Mouse (Mus musculus) forebrain, embryonic 16.5 days (tissue): ENCODE results near the gene Nif3l1. TPM values are rescaled to one million over a fixed set of nuclear protein-coding genes. Genes with fewer than 3 reads are reported as not detected.

ENCODE experiments used
- ATAC-seq: fragments of 200-750 bp; cut with Nextera tagmentation; 2 replicates; pipeline ENCODE4 v1.8.0; 2017; ENCODE audit warnings: mild to moderate bottlenecking, moderate library complexity
- H3K27ac ChIP-seq: fragments of 300-500 bp; sonication (generic); 2 replicates; pipeline ENCODE4 v1.5.1; 2014; ENCODE audit warnings: low read length, control low read depth
- H3K27me3 ChIP-seq: fragments of 300-500 bp; sonication (generic); replicated peaks from 2 replicates; pipeline ENCODE4 v1.6.1; 2014; ENCODE audit warnings: low read length; ENCODE audit not compliant: control insufficient read depth, insufficient read depth
- H3K36me3 ChIP-seq: fragments of 300-500 bp; sonication (generic); 2 replicates; pipeline ENCODE4 v1.6.1; 2014; ENCODE audit not compliant: control insufficient read depth, insufficient read depth
- H3K4me1 ChIP-seq: fragments of 300-500 bp; sonication (generic); replicated peaks from 2 replicates; pipeline ENCODE4 v1.6.1; 2014; ENCODE audit warnings: low read length; ENCODE audit not compliant: control insufficient read depth, insufficient read depth
- H3K4me2 ChIP-seq: fragments of 300-500 bp; sonication (generic); 2 replicates; pipeline ENCODE4 v1.6.1; 2014; ENCODE audit warnings: mild to moderate bottlenecking, low read length, control low read depth
- H3K4me3 ChIP-seq: fragments of 300-500 bp; sonication (generic); replicated peaks from 2 replicates; pipeline ENCODE4 v1.5.1; 2014; ENCODE audit warnings: mild to moderate bottlenecking, low read length, control low read depth
- H3K9ac ChIP-seq: fragments of 300-500 bp; sonication (generic); replicated peaks from 2 replicates; pipeline ENCODE4 v1.6.1; 2014; ENCODE audit warnings: low read depth, low read length, control low read depth
- H3K9me3 ChIP-seq: fragments of 300-500 bp; sonication (generic); 2 replicates; pipeline ENCODE4 v1.6.1; 2016; ENCODE audit warnings: low read length; ENCODE audit not compliant: control insufficient read depth
- WGBS: fragments of 180-500 bp; shearing (Covaris S2); extraction: QIAGEN DNeasy Blood & Tissue Kit; methylation state at CpG from one replicate; pipeline ENCODE4 v1.1.7; 2014; 5-methylcytosine and 5-hydroxymethylcytosine counted together
- polyA plus RNA-seq: library from polyadenylated mRNA; unstranded; fragments of >200 nt; fragmentation: Nextera tagmentation; extraction: Ambion mirVana; gene quantifications from 2 replicates; pipeline ENCODE4 v1.2.1, GENCODE M21; 2015

Nif3l1 gene
- polyA plus RNA-seq, 1 experiment from 2014 or later = 68.1 TPM

- Histone ChIP-seq H3K4me3 (no peak overlapping the region), H3K27me3 (no peaks in the 10 kb centered on the region), H3K9ac (no peak overlapping the region), H3K9me3 (no peaks in the 10 kb centered on the region), H3K27ac (no peak overlapping the region), H3K36me3 (peaks cover 47% of the 10 kb centered on the region), H3K4me1 (no peaks in the 10 kb centered on the region), H3K4me2 (no peak overlapping the region)
- peak; percentile 41; the same call in 1 of the 2 replicates for ATAC-seq
- WGBS = 82% methylated on average over 3 of the region's 3 CpGs
Observed at GRCm38 (mm10) chr1:58410198-58410588, 34.8 kb upstream of the Nif3l1 start.

GRCm38 (mm10) chr1:58410776-58411175 lies 34.2 kb upstream of the Nif3l1 start:
- WGBS = 93% methylated on average over 7 of the region's 7 CpGs
- H3K27me3 ChIP-seq = no peaks in the 10 kb centered on the region
- no peak overlapping the region for H3K9ac ChIP-seq
- peaks cover 49% of the 10 kb centered on the region for H3K36me3 ChIP-seq
- no peaks in the 10 kb centered on the region for H3K9me3 ChIP-seq
- H3K4me2 ChIP-seq = no peak overlapping the region
- ATAC-seq = no peak
- H3K4me3 ChIP-seq = no peak overlapping the region
- H3K4me1 ChIP-seq = no peaks in the 10 kb centered on the region
- H3K27ac ChIP-seq = no peak overlapping the region

- Histone ChIP-seq H3K9me3 (no peaks in the 10 kb centered on the region), H3K27me3 (no peaks in the 10 kb centered on the region), H3K36me3 (peaks cover 65% of the 10 kb centered on the region), H3K27ac (no peak overlapping the region), H3K4me1 (no peaks in the 10 kb centered on the region; the same call in 1 of the 2 replicates), H3K9ac (no peak overlapping the region), H3K4me3 (no peak overlapping the region), H3K4me2 (no peak overlapping the region)
- no peak for ATAC-seq
- 48% methylated on average over 1 of the region's 1 CpGs for WGBS
Observed at GRCm38 (mm10) chr1:58415442-58415841, 29.5 kb upstream of the Nif3l1 start.

- WGBS = 88% methylated on average over 2 of the region's 2 CpGs
- Histone ChIP-seq H3K27ac (no peak overlapping the region), H3K27me3 (no peaks in the 10 kb centered on the region), H3K9ac (no peak overlapping the region), H3K4me3 (no peak overlapping the region), H3K9me3 (no peaks in the 10 kb centered on the region), H3K4me2 (no peak overlapping the region), H3K4me1 (peaks cover 2% of the 10 kb centered on the region), H3K36me3 (peaks cover 63% of the 10 kb centered on the region)
- ATAC-seq = no peak
Observed at GRCm38 (mm10) chr1:58416048-58416447, 28.9 kb upstream of the Nif3l1 start.

- 90% methylated on average over 10 of the region's 10 CpGs for WGBS
- Histone ChIP-seq H3K9ac (no peak overlapping the region), H3K36me3 (peaks cover 31% of the 10 kb centered on the region), H3K4me2 (no peak overlapping the region), H3K4me1 (peaks cover 21% of the 10 kb centered on the region), H3K9me3 (no peaks in the 10 kb centered on the region), H3K27ac (no peak overlapping the region), H3K27me3 (no peaks in the 10 kb centered on the region), H3K4me3 (no peak overlapping the region)
- no peak for ATAC-seq
Observed at GRCm38 (mm10) chr1:58420032-58420431, 24.9 kb upstream of the Nif3l1 start.

- Histone ChIP-seq H3K27ac (no peak overlapping the region), H3K4me3 (no peak overlapping the region), H3K9me3 (no peaks in the 10 kb centered on the region), H3K9ac (no peak overlapping the region), H3K36me3 (peaks cover 28% of the 10 kb centered on the region), H3K4me1 (peaks cover 21% of the 10 kb centered on the region), H3K27me3 (no peaks in the 10 kb centered on the region), H3K4me2 (peak overlapping the region; percentile 13; the same call in 1 of the 2 replicates)
- no peak for ATAC-seq
- 67% methylated on average over 7 of the region's 7 CpGs for WGBS
Observed at GRCm38 (mm10) chr1:58420961-58421360, 24.0 kb upstream of the Nif3l1 start.

GRCm38 (mm10) chr1:58422879-58423278 lies 22.1 kb upstream of the Nif3l1 start:
- peaks cover 21% of the 10 kb centered on the region for H3K36me3 ChIP-seq
- H3K9me3 ChIP-seq = no peaks in the 10 kb centered on the region
- ATAC-seq = peak; percentile 60
- no peaks in the 10 kb centered on the region for H3K27me3 ChIP-seq
- peak overlapping the region; percentile 99 for H3K27ac ChIP-seq
- peak overlapping the region; percentile 75 for H3K4me2 ChIP-seq
- WGBS = 8% methylated on average over 13 of the region's 13 CpGs
- H3K4me1 ChIP-seq = peaks cover 21% of the 10 kb centered on the region
- peak overlapping the region; percentile 100 for H3K9ac ChIP-seq
- peak overlapping the region; percentile 100 for H3K4me3 ChIP-seq

- peak within 1 kb of the TSS; percentile 99 for H3K27ac ChIP-seq
- H3K9ac ChIP-seq = peak within 1 kb of the TSS; percentile 100
- peaks cover 21% of the 10 kb centered on the region for H3K4me1 ChIP-seq
- peaks cover 15% of the 10 kb centered on the region for H3K36me3 ChIP-seq
- peak; percentile 91 for ATAC-seq
- H3K4me3 ChIP-seq = peak within 1 kb of the TSS; percentile 100
- under 1% methylated on average over 79 of the region's 79 CpGs for WGBS
- H3K4me2 ChIP-seq = peak within 1 kb of the TSS; percentile 75
- H3K27me3 ChIP-seq = no peaks in the 10 kb centered on the region
- no peaks in the 10 kb centered on the region for H3K9me3 ChIP-seq
Observed at GRCm38 (mm10) chr1:58423371-58424248, 21.3 kb upstream of the Nif3l1 start, which contains the start of gene Clk1. Clk1 (minus strand) TSS chr1:58424066.

GRCm38 (mm10) chr1:58424551-58424950 lies 20.4 kb upstream of the Nif3l1 start:
- H3K36me3 ChIP-seq = peaks cover 9% of the 10 kb centered on the region
- no peak overlapping the region for H3K4me2 ChIP-seq
- WGBS = 88% methylated on average over 3 of the region's 3 CpGs
- H3K4me1 ChIP-seq = peaks cover 21% of the 10 kb centered on the region
- H3K27me3 ChIP-seq = no peaks in the 10 kb centered on the region
- no peaks in the 10 kb centered on the region for H3K9me3 ChIP-seq
- H3K9ac ChIP-seq = no peak overlapping the region
- no peak overlapping the region for H3K4me3 ChIP-seq
- H3K27ac ChIP-seq = no peak overlapping the region
- ATAC-seq = no peak
